Mouse (Mus musculus) gonadal fat pad, adult 2 months (tissue): ENCODE data around the gene Mcl1. TPM values are rescaled to one million over a fixed set of nuclear protein-coding genes. Genes with fewer than 3 reads are reported as not detected.
"Not testable (repeated sequence)": the region's sequence is repeated elsewhere in the genome, so short reads cannot be mapped to it uniquely, and the experiment has no call there.

ENCODE experiments used
- DNase-seq: peaks from one replicate; pipeline ENCODE4 v3.0.0-alpha.2; 2012; ENCODE audit warnings: low read depth
- polyA plus RNA-seq: library from polyadenylated mRNA; depleted of rRNA; stranded (reverse); fragments of >200 nt; gene quantifications from 2 replicates; pipeline ENCODE4 v1.2.3, GENCODE M21; 2012

Mcl1 gene
- polyA plus RNA-seq, 1 experiment: 27.3 TPM

DNA sequence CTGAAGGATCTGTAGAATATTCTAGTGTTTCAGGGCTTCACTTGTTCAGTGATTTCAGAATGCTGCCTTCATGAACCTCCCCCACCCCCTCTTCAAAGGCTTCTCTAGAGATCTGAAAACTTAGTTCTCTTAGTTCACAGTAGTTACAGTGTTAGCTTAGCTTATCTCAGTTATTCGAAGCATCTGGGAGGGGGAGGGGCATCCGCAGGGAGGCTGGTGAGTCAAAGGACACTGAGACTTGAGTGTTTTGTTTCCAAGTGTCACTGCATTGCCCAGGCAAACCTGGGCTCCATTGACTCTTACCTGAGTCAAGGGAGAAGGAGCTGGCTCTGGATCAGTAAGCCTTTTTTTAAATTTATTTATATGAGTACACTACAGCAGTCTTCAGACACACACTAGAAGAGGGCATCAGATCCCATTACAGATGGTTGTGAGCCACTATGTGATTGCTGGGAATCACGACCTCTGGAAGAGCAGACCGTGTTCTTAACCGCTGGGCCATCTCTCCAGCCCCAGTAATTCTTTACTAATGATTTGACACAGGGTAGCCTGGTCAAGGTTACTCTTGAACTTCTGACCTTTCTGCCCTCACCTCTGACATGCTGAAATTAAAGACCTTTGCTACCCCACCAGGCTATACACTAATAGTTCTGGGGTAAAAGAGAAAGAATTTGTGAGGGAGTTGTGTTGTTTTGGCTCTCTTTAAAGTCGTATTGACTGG is 7.7 kb downstream of the Mcl1 start:
- no peak for DNase-seq

GRCm38 (mm10) chr3:95667521-95667920 is 8.9 kb downstream of the Mcl1 start:
- DNase-seq: no peak

GRCm38 (mm10) chr3:95668026-95668425 is 9.4 kb downstream of the Mcl1 start:
- DNase-seq: no peak

- DNase-seq: no peak
Observed at GRCm38 (mm10) chr3:95668589-95669308, 10.2 kb downstream of the Mcl1 start.

- no peak for DNase-seq
Observed at GRCm38 (mm10) chr3:95669309-95669665, 10.7 kb downstream of the Mcl1 start.

DNA sequence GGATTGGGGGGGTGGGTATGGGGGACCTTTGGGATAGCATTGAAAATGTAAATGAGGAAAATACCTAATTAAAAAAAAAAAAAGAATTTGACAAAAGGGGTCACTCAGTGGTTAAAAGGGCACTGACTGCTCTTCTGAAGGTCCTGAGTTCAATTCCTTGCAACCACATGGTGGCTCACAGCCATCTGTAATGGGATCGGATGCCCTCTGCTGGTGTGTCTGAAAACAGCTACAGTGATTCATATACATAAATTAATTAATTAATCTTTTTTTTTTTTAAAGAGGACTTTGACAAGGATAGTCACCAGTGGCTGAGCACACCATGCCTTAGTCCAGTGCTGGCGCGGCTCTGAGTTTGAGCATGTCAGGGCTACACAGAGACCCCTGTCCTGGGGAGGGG is 11.8 kb downstream of the Mcl1 start:
- not testable (repeated sequence) for DNase-seq

GRCm38 (mm10) chr3:95671201-95671600 is 12.6 kb downstream of the Mcl1 start:
- no peak for DNase-seq

DNA sequence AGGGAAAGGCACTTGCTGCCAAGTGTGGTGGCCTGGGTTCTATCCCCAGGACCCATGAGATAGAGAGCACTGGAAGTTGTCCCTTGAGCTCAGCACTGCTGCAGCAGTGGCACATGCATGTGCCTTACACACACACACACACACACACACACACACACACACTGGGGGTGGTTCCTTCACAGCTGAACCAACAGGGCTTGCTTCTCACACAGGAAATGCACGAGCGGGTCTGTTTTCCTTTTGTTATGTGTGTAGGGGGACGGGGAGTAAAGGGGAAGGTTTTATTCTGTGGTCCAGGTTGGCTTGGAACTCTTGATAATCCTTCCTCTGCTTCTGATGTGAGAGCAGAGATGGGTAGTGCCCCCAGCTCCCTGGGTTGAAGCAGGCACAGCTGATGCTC is 13.9 kb downstream of the Mcl1 start:
- DNase-seq: no peak

GRCm38 (mm10) chr3:95672861-95673706 is 14.5 kb downstream of the Mcl1 start:
- DNase-seq: no peak

DNA sequence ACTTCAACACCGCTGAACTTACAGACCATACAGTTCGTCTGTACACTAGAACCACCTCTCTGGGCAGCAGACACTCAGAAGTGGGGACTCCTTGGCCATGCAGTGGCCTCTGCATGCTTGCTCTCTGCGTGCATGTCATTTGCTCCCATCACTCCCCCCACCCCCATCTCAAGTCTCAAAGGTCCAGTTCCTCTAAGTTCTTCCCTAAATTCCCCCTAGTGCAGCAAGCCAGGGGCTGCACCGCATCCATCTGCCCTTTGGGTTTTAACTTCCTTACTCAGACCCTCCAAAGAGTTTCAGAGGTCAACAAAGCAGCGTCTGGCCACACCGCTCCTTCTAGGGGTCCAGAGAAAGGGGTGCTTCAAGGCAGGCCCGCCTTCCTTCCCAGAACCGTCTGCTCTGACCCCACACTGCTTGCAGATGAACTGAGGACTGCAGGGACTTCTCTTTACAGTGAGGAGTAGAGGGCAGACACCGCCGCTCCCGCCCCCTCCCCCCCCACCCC is 15.2 kb downstream of the Mcl1 start:
- DNase-seq: no peak

GRCm38 (mm10) chr3:95674236-95674635 is 15.6 kb downstream of the Mcl1 start:
- no peak for DNase-seq

GRCm38 (mm10) chr3:95674812-95675211 is 16.2 kb downstream of the Mcl1 start:
- DNase-seq: no peak

GRCm38 (mm10) chr3:95675301-95676092 is 16.9 kb downstream of the Mcl1 start:
- no peak for DNase-seq

GRCm38 (mm10) chr3:95676745-95677419 is 18.3 kb downstream of the Mcl1 start:
- no peak for DNase-seq

DNA sequence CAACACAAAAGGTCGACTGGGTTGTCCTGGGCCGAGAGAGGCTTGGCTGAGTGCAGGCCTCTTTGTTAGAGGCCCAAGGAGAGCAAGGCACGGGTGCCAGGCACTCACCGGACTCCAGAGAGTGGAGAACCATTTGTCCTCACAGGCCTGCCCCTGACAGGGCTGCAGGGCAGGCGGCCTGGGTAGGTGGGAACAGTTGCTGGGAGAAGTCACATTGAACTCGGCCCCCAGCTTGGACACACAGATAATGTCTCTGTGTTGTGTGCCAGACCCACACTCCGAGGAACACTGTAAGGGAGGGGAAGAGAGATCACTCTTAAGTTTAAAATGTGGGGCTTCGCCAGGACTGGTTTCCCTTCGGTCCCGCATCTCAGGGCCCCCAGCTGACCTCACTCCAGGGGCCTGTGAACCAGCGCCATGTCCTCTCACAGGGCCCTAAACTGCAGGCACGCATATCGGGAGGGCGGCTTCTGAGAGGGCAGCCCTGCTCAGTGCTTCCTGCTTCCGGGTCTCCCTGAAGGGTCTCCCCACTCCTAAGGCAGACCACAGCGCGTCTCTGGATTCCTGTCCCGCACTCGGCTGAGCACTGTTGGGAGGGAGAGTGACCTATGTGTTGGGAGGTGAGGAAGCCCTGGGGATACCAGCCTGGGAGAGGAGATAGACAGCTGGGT is 19.0 kb downstream of the Mcl1 start:
- no peak for DNase-seq

- no peak for DNase-seq
Observed at GRCm38 (mm10) chr3:95679551-95679950, 21.0 kb downstream of the Mcl1 start.

DNA sequence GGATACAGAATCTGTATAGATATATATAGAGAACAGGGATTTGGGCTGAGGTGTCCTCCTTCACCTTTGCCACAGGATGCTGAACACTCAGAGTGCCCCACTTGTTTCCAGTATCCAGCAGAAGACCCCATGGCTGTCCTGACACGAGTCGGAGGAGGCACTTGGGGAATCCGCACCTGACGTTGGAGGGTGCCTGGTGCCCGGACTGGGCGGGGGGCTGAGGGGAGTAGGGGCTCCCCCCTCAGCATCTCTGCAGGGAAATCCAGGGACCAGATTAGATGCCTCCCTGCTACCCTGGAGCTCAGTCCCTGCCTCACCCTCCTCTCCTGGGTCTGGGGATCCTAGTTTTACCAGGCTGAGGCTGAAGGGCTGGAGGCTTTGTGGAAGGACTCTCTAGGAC is 22.1 kb downstream of the Mcl1 start:
- DNase-seq: no peak

GRCm38 (mm10) chr3:95681365-95681764 is 22.8 kb downstream of the Mcl1 start:
- DNase-seq: no peak

GRCm38 (mm10) chr3:95682878-95683277 is 24.3 kb downstream of the Mcl1 start:
- no peak for DNase-seq

DNA sequence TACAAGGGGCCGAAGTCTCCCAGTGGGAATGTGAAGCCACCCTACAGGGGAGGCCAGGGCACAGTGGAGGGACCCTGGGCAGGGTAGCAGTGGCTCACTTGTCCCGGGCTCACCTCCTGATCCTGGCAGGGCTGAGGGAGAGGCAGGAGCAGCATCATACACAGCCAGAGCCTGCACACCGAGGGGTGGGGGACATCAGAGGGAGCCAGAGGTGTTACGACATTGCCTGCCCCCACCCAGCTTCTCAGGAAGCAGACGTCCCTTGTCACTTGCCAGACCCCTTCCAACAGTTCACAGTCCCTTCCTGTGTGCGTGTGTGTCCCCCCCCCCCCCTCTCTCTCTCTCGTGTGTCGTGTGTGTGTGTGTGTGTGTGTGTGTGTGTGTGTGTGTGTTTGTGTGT is 26.3 kb downstream of the Mcl1 start:
- no peak for DNase-seq
